Comparison of ENCODE assay signal across 9 mouse cellular contexts in the genomic region with DNA sequence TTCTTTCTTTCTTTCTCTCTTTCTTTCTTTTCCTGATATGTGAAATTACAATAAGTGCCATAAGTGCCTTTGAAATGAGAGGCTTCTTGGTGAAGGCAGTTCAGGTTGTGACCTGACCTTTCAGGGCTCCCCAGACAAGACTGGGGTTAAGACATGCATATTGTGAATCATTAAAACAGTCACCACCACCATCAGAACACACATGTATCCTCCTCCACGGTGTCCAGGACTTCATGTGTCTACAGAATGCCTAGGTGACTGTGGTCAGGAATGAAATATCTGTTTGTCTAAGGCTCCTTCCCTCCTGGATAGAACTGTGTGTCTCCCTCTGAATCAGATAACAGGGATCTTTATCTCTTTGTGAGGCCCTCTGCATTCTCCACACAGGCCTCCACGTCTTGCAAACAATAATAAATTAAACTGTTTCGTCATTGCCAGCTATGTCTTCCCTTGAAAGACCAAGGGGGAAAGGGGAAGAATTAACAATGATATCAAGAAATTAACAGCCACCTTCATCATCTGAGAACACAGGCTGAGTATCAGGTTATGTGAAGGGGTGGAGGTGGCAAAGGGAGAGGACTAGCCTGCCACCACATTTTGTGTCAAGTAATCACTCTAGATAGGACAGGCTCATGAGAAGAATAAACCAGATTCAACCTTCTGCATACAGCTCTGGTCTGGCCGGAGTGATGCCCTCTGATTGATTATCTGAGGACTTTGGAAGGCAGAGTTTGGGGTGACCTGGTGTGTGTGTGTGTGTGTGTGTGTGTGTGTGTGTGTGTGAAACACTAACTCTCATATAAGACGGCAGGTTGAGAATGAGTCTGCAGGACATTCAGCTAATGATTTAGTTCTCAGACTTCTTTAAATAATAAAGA. TPM values are rescaled to one million over a fixed set of nuclear protein-coding genes. Genes with fewer than 3 reads are reported as not detected.
DNase-seq lines count a peak whose midpoint lies in the region; ATAC-seq lines count a peak whose summit lies in the region.
"Had no signal": no experiment of that assay in that cellular context is flagged by ENCODE, and none has a peak within 500 bp of the region (broad histone marks: within the 10 kb centered on the region; RNA-seq: fewer than 3 reads in every experiment).

No protein-coding gene starts in this region.

- H3K27ac ChIP-seq in heart, embryonic 13.5 days (replicated peaks): peak overlapping the region; percentile 68
- peak overlapping the region; percentile 100 for H3K27ac ChIP-seq in hindbrain, embryonic 12.5 days
- peak overlapping the region; percentile 99 for H3K27ac ChIP-seq in midbrain, embryonic 13.5 days

- H3K4me2 ChIP-seq in heart, embryonic 13.5 days: peak overlapping the region; percentile 82
- peak overlapping the region; percentile 79 for H3K4me2 ChIP-seq in hindbrain, embryonic 12.5 days (replicated peaks)
- H3K4me2 ChIP-seq in midbrain, embryonic 13.5 days (replicated peaks): peak overlapping the region; percentile 75

- H3K9me3 ChIP-seq in heart, embryonic 13.5 days: no peaks in the 10 kb centered on the region
- H3K9me3 ChIP-seq in hindbrain, embryonic 12.5 days (replicated peaks): no peaks in the 10 kb centered on the region
- no peaks in the 10 kb centered on the region for H3K9me3 ChIP-seq in midbrain, embryonic 13.5 days

- peaks cover 53% of the 10 kb centered on the region for H3K27me3 ChIP-seq in heart, embryonic 13.5 days (replicated peaks)
- H3K27me3 ChIP-seq in hindbrain, embryonic 12.5 days: 0 out of 2 replicates have a peak, but pooled peaks cover 4% of the 10 kb centered on the region
- H3K27me3 ChIP-seq in midbrain, embryonic 13.5 days: peaks cover 64% of the 10 kb centered on the region

- intact Hi-C loops in heart, postnatal 10 days (cut with DNase I): loop anchor here (10.0 kb wide), 1 partner anchor 1609 kb away; no protein-coding TSS in a partner anchor

- peak overlapping the region; percentile 80 for H3K4me3 ChIP-seq in heart, embryonic 13.5 days
- H3K4me3 ChIP-seq in hindbrain, embryonic 12.5 days: peak overlapping the region; percentile 92
- H3K4me3 ChIP-seq in midbrain, embryonic 13.5 days (replicated peaks): peak overlapping the region; percentile 81

- WGBS in heart, embryonic 13.5 days: 29% methylated on average over 5 of the region's 5 CpGs
- WGBS in hindbrain, embryonic 12.5 days: 7% methylated on average over 5 of the region's 5 CpGs
- WGBS in midbrain, embryonic 13.5 days: 21% methylated on average over 5 of the region's 5 CpGs

- no peak for DNase-seq in heart, postnatal 10 days
- peak; percentile 58 for DNase-seq in embryo, embryonic 10 days (ENCODE audit: low spot score)
- no peak for DNase-seq in thymus, adult 18-20 months
- no peak for DNase-seq in left cerebral cortex, adult 11 months (ENCODE audit: low spot score)
- DNase-seq: cerebellum, adult 2 months had no signal

- H3K36me3 ChIP-seq in heart, embryonic 13.5 days: peaks cover 28% of the 10 kb centered on the region
- peaks cover 29% of the 10 kb centered on the region for H3K36me3 ChIP-seq in hindbrain, embryonic 12.5 days
- H3K36me3 ChIP-seq in midbrain, embryonic 13.5 days: 0 out of 2 replicates have a peak, but pooled peaks cover 9% of the 10 kb centered on the region

- H3K4me1 ChIP-seq in heart, embryonic 13.5 days: peaks cover 14% of the 10 kb centered on the region; the same call in 1 of the 2 replicates
- peaks cover 22% of the 10 kb centered on the region for H3K4me1 ChIP-seq in hindbrain, embryonic 12.5 days
- H3K4me1 ChIP-seq in midbrain, embryonic 13.5 days (replicated peaks): 0 out of 2 replicates have a peak, but pooled peaks cover 10% of the 10 kb centered on the region

- H3K9ac ChIP-seq in heart, embryonic 13.5 days: peak overlapping the region; percentile 97
- peak overlapping the region; percentile 99 for H3K9ac ChIP-seq in hindbrain, embryonic 12.5 days
- H3K9ac ChIP-seq in midbrain, embryonic 13.5 days (replicated peaks): peak overlapping the region; percentile 95

- no peak for ATAC-seq in heart, embryonic 13.5 days (ENCODE audit: extremely low read depth, insufficient number of reproducible peaks, low FRiP score, low TSS enrichment)
- ATAC-seq in hindbrain, embryonic 12.5 days (ENCODE audit: low FRiP score): no peak
- no peak for ATAC-seq in midbrain, embryonic 13.5 days
- ATAC-seq in granulocyte monocyte progenitor cell, adult 5-6 weeks (replicated peaks; ENCODE audit: poor library complexity, severe bottlenecking): no peak

RNA-seq across cellular contexts. Expression of a gene that starts 10.6 kb away (rescaled TPM):
- 24.5 and 27.3 TPM in 2 replicates for polyA plus RNA-seq in heart, embryonic 13.5 days (2015; fragmentation: Nextera tagmentation; extraction: Ambion mirVana)
- total RNA-seq in heart, postnatal 10 days (2021): 10 to 100 TPM; 25.2 to 30.0 TPM
- 133 and 146 TPM in 2 replicates for polyA plus RNA-seq in hindbrain, embryonic 12.5 days (2016; fragmentation: Nextera tagmentation; extraction: Ambion mirVana)
- 132 and 143 TPM in 2 replicates for polyA plus RNA-seq in midbrain, embryonic 13.5 days (2015; fragmentation: Nextera tagmentation; extraction: Ambion mirVana)
- not detected in 2 replicates for total RNA-seq in granulocyte monocyte progenitor cell, adult 5-6 weeks (2014; fragmentation: Nextera tagmentation)
- total RNA-seq in granulocyte monocyte progenitor cell, adult 5-6 weeks (2017): not detected in 2 replicates
